Comparison of ENCODE assay signal across 8 mouse cellular contexts in genomic region chr19:16984897-16985296, GRCm38 (mm10). TPM values are rescaled to one million over a fixed set of nuclear protein-coding genes. Genes with fewer than 3 reads are reported as not detected.
DNase-seq lines count a peak whose midpoint lies in the region; ATAC-seq and TF ChIP-seq lines count a peak whose summit lies in the region.

No protein-coding gene starts in this region.

- no peak overlapping the region for H3K9ac ChIP-seq in liver, embryonic 14.5 days (replicated peaks)
- H3K9ac ChIP-seq in stomach, postnatal 0 days (ENCODE audit: low read length): no peak overlapping the region

- peak; percentile 64 for TF ChIP-seq CTCF in liver, embryonic 14.5 days (IDR thresholded peaks at IDR 0.05; ENCODE audit: low read depth)
- peak; percentile 67 for TF ChIP-seq CTCF in stomach, postnatal 0 days (IDR thresholded peaks at IDR 0.05; ENCODE audit: low read depth)

- H3K4me3 ChIP-seq in liver, embryonic 14.5 days (ENCODE audit: insufficient read depth in 1 of 2, low read depth in 2 of 2, low read length in 2 of 2): no peak overlapping the region
- H3K4me3 ChIP-seq in stomach, postnatal 0 days (ENCODE audit: low read depth, low read length): no peak overlapping the region

- TF ChIP-seq EP300 in liver, embryonic 14.5 days (IDR thresholded peaks at IDR 0.05; ENCODE audit: low read depth): no peak
- no peak for TF ChIP-seq EP300 in stomach, postnatal 0 days (optimal IDR thresholded peaks at IDR 0.05)

- no peak overlapping the region for H3K27ac ChIP-seq in liver, embryonic 14.5 days
- no peak overlapping the region for H3K27ac ChIP-seq in stomach, postnatal 0 days (replicated peaks)

- no peaks in the 10 kb centered on the region for H3K36me3 ChIP-seq in liver, embryonic 14.5 days (replicated peaks; ENCODE audit: control insufficient read depth, insufficient read depth, low read depth)
- no peaks in the 10 kb centered on the region; the same call in 1 of the 2 replicates for H3K36me3 ChIP-seq in stomach, postnatal 0 days (ENCODE audit: control insufficient read depth, insufficient read depth, low read length)

- H3K4me2 ChIP-seq in liver, embryonic 14.5 days (ENCODE audit: low read depth): no peak overlapping the region
- H3K4me2 ChIP-seq in stomach, postnatal 0 days (replicated peaks; ENCODE audit: low read depth): no peak overlapping the region

- no peaks in the 10 kb centered on the region for H3K27me3 ChIP-seq in liver, embryonic 14.5 days (ENCODE audit: control insufficient read depth, insufficient read depth, low read length)
- H3K27me3 ChIP-seq in stomach, postnatal 0 days (ENCODE audit: control insufficient read depth, insufficient read depth, low read length): no peaks in the 10 kb centered on the region

- WGBS in liver, embryonic 14.5 days (ENCODE audit: insufficient replicate concordance): 32% methylated on average over 5 of the region's 5 CpGs
- WGBS in stomach, postnatal 0 days: 43% methylated on average over 5 of the region's 5 CpGs

- peak; percentile 29 for DNase-seq in gastrocnemius, adult 18-20 months (ENCODE audit: low spot score)
- DNase-seq in gastrocnemius, postnatal 25 days: no peak
- DNase-seq in right cerebral cortex, adult 2 months (ENCODE audit: low spot score in 2 of 2): peak; percentile 7 to 20
- no peak for DNase-seq in right cerebral cortex, postnatal 25 days
- DNase-seq in cerebellum, adult 8-10 months: peak; percentile 16
- peak; percentile 7 to 31 (median 15) for DNase-seq in liver, embryonic 14.5 days (ENCODE audit: low read depth in 3 of 3, low spot score in 3 of 3)
- peak; percentile 45 for DNase-seq in stomach, postnatal 0 days (ENCODE audit: low spot score)

- H3K4me1 ChIP-seq in liver, embryonic 14.5 days (replicated peaks; ENCODE audit: control insufficient read depth in 2 of 2, insufficient read depth in 2 of 2, low read length in 1 of 2): peaks cover 0 to 5% of the 10 kb centered on the region in 2 experiments; a peak in 2 of 4 replicates
- no peaks in the 10 kb centered on the region for H3K4me1 ChIP-seq in stomach, postnatal 0 days (replicated peaks; ENCODE audit: control insufficient read depth, insufficient read depth)

- peak; percentile 67 for ATAC-seq in granulocyte monocyte progenitor cell, adult 5-6 weeks (replicated peaks; ENCODE audit: poor library complexity, severe bottlenecking)
- no peak for ATAC-seq in liver, embryonic 14.5 days (ENCODE audit: insufficient read depth)
- no peak for ATAC-seq in stomach, postnatal 0 days (ENCODE audit: low FRiP score, low TSS enrichment)

- H3K9me3 ChIP-seq in liver, embryonic 14.5 days (ENCODE audit: control insufficient read depth, low read length): no peaks in the 10 kb centered on the region
- no peaks in the 10 kb centered on the region for H3K9me3 ChIP-seq in stomach, postnatal 0 days (ENCODE audit: control insufficient read depth, low read length)

RNA-seq across cellular contexts. Expression of gene Prune2, which starts 29.0 kb away (rescaled TPM):
- total RNA-seq in gastrocnemius, adult 18-20 months (2021): 10 to 100 TPM; 10.5 to 13.5 TPM
- 1 to 10 TPM; 3.5 to 4.5 TPM for total RNA-seq in gastrocnemius, postnatal 25 days (2021)
- total RNA-seq in granulocyte monocyte progenitor cell, adult 5-6 weeks (2014; fragmentation: Nextera tagmentation): 0.34 TPM in 1 of 2 replicates, not detected in the other
- total RNA-seq in granulocyte monocyte progenitor cell, adult 5-6 weeks (2017): 1.8 and 2.7 TPM in 2 replicates
- polyA plus RNA-seq in liver, embryonic 14.5 days (2012; rRNA removed): 0.14 and 0.26 TPM in 2 replicates
- polyA plus RNA-seq in liver, embryonic 14.5 days (2014; fragmentation: Nextera tagmentation; extraction: Ambion mirVana): 0.29 and 0.49 TPM in 2 replicates
- 1.9 and 2.0 TPM in 2 replicates for polyA plus RNA-seq in stomach, postnatal 0 days (2015; fragmentation: Nextera tagmentation; extraction: Ambion mirVana)

Comparison
In these comparisons a context has a peak if more than half of its experiments do, and no peak if none do; other contexts are left out.
1. DNase-seq: peak in gastrocnemius, adult 18-20 months (single experiment), right cerebral cortex, adult 2 months (2 of 2), cerebellum, adult 8-10 months (single experiment), liver, embryonic 14.5 days (3 of 3) and stomach, postnatal 0 days (single experiment); none in gastrocnemius, postnatal 25 days (single experiment) and right cerebral cortex, postnatal 25 days (single experiment).